Mouse (Mus musculus) ES-E14 (cell line): Measurements from ENCODE around the gene Slc1a2. TPM values are rescaled to one million over a fixed set of nuclear protein-coding genes. Genes with fewer than 3 reads are reported as not detected.

Source experiments
- DNase-seq: peaks from one replicate; pipeline ENCODE4 v3.0.0-alpha.2; 2013; ENCODE audit warnings: low read depth, low spot score
- H3K27ac ChIP-seq: 2 replicates; pipeline ENCODE4 v1.5.1; 2012; ENCODE audit warnings: low read depth, mild to moderate bottlenecking, low read length, moderate library complexity, mixed read lengths; ENCODE audit not compliant: poor library complexity, insufficient read depth, severe bottlenecking
- H3K36me3 ChIP-seq: 2 replicates; pipeline ENCODE4 v1.6.1; 2012; ENCODE audit warnings: mild to moderate bottlenecking, low read length, moderate library complexity, mixed read lengths; ENCODE audit not compliant: control insufficient read depth, poor library complexity, insufficient read depth, severe bottlenecking
- H3K4me1 ChIP-seq, 2 experiments: fragments of 150-350 bp in 1 of 2; sonication (generic) in 1 of 2; 2 replicates each; pipeline ENCODE4 v1.6.1; 2012; ENCODE audit warnings: low read length in 2 of 2, mild to moderate bottlenecking in 1 of 2, mixed read lengths in 1 of 2; ENCODE audit not compliant: control insufficient read depth in 2 of 2, insufficient read depth in 2 of 2, poor library complexity in 1 of 2
- H3K4me3 ChIP-seq, 2 experiments: fragments of 150-350 bp in 1 of 2; sonication (generic) in 1 of 2; 2 replicates each; pipeline ENCODE4 v1.5.1; 2012; ENCODE audit warnings: low read length in 2 of 2, low read depth in 1 of 2, mild to moderate bottlenecking in 1 of 2, mixed read lengths in 1 of 2; ENCODE audit not compliant: insufficient read depth in 1 of 2, poor library complexity in 1 of 2, severe bottlenecking in 1 of 2
- H3K9ac ChIP-seq: 2 replicates; pipeline ENCODE4 v1.6.1; 2012; ENCODE audit warnings: low read depth, mild to moderate bottlenecking, low read length, mixed read lengths; ENCODE audit not compliant: poor library complexity, insufficient read depth, severe bottlenecking
- H3K9me3 ChIP-seq: fragments of 150-350 bp; sonication (generic); 2 replicates; pipeline ENCODE4 v1.6.1; 2012; ENCODE audit warnings: low read depth, mild to moderate bottlenecking, low read length; ENCODE audit not compliant: control insufficient read depth, insufficient read depth
- CHD2 ChIP-seq: IDR thresholded peaks from 2 replicates; pipeline ENCODE4 v1.6.1; 2014; ENCODE audit warnings: mild to moderate bottlenecking, low read depth, low read length, inconsistent platforms
- HCFC1 ChIP-seq: IDR thresholded peaks from 2 replicates; pipeline ENCODE4 v1.6.1; 2012; ENCODE audit warnings: low read length, inconsistent platforms, borderline replicate concordance; ENCODE audit not compliant: insufficient read depth
- MAFK ChIP-seq: IDR thresholded peaks from 2 replicates; pipeline ENCODE4 v1.6.1; 2014; ENCODE audit warnings: mild to moderate bottlenecking, low read depth, low read length, inconsistent platforms; ENCODE audit not compliant: insufficient read depth
- ZC3H11A ChIP-seq: IDR thresholded peaks from 2 replicates; pipeline ENCODE4 v1.6.1; 2012; ENCODE audit warnings: low read depth, mild to moderate bottlenecking, inconsistent platforms, low read length, borderline replicate concordance
- ZNF384 ChIP-seq: IDR thresholded peaks from 2 replicates; pipeline ENCODE4 v1.6.1; 2012; ENCODE audit warnings: low read depth, low read length, inconsistent platforms
- in situ Hi-C, 2 experiments: fragments of 600-800 bp; cut with MboI; formaldehyde crosslinking; loops; one replicate each; pipeline ENCODE4 v1.15.1; 2025; ENCODE audit warnings: low sequenced_read_pairs in 2 of 2, inconsistent platforms in 1 of 2; ENCODE audit not compliant: unreplicated experiment in 2 of 2
- total RNA-seq: library from RNA; depleted of rRNA; stranded (reverse); fragments of 300-350 nt; gene quantifications from 2 replicates; pipeline ENCODE4 v1.2.3, GENCODE M21; 2012

Gene Slc1a2
- total RNA-seq, 1 experiment, result 0.40 TPM

- no peak for TF ChIP-seq CHD2
- TF ChIP-seq ZNF384, result no peak
- no peak for TF ChIP-seq HCFC1
- TF ChIP-seq ZC3H11A, result no peak
- no peak for TF ChIP-seq MAFK
- H3K27ac ChIP-seq, result no peak overlapping the region
- no peak overlapping the region for H3K4me3 ChIP-seq
- in situ Hi-C loops, result no loop called here
- H3K4me1 ChIP-seq, result no peaks in the 10 kb centered on the region
- H3K9me3 ChIP-seq, result no peaks in the 10 kb centered on the region
- no peak overlapping the region for H3K9ac ChIP-seq
- no peak for DNase-seq
- H3K36me3 ChIP-seq, result no peaks in the 10 kb centered on the region
Observed at GRCm38 (mm10) chr2:102635523-102636060, 22.9 kb upstream of the Slc1a2 start.

DNA sequence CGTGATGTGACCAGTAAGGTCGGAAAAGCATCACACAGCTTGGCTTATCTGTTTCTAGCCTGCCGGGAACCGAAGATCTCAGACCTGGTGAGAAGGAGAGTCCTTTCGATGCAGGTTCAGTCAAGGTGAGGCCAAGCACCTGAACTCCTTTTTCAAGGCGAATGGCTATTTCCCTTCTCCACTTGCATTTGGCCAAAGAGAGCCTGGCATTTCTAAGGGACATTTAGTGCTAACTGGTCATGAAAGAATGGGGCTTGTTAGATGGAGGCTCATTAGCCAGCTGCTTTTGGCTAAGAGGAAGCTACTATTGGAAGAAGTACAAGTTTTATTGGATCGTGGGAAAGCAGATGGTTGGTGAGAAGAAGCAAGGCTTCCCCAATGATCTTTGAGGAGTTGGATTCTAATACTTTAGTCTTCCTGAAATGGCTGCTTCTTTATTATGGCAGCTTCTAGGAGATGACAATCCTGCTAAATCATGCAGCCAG lies 22.3 kb upstream of the Slc1a2 start:
- Histone ChIP-seq H3K36me3 (no peaks in the 10 kb centered on the region), H3K9ac (no peak overlapping the region), H3K27ac (no peak overlapping the region), H3K9me3 (no peaks in the 10 kb centered on the region), H3K4me3 (no peak overlapping the region), H3K4me1 (no peaks in the 10 kb centered on the region)
- TF ChIP-seq ZC3H11A (no peak), ZNF384 (no peak)
- in situ Hi-C loops, result no loop called here
- DNase-seq, result no peak

- in situ Hi-C loops, result no loop called here
- H3K36me3 ChIP-seq, result no peaks in the 10 kb centered on the region
- H3K27ac ChIP-seq, result no peak overlapping the region
- H3K4me3 ChIP-seq, result no peak overlapping the region
- no peaks in the 10 kb centered on the region for H3K9me3 ChIP-seq
- TF ChIP-seq MAFK (no peak), CHD2 (no peak), HCFC1 (no peak), ZNF384 (no peak), ZC3H11A (no peak)
- H3K9ac ChIP-seq, result no peak overlapping the region
- H3K4me1 ChIP-seq, result no peaks in the 10 kb centered on the region
- DNase-seq, result no peak
Observed at GRCm38 (mm10) chr2:102638140-102638539, 20.3 kb upstream of the Slc1a2 start.

GRCm38 (mm10) chr2:102638690-102639089 lies 19.8 kb upstream of the Slc1a2 start:
- H3K4me3 ChIP-seq, result no peak overlapping the region
- H3K27ac ChIP-seq, result no peak overlapping the region
- H3K9ac ChIP-seq, result no peak overlapping the region
- in situ Hi-C loops, result no loop called here
- no peaks in the 10 kb centered on the region for H3K9me3 ChIP-seq
- TF ChIP-seq MAFK (no peak), ZNF384 (no peak), ZC3H11A (no peak), CHD2 (no peak), HCFC1 (no peak)
- H3K36me3 ChIP-seq, result no peaks in the 10 kb centered on the region
- H3K4me1 ChIP-seq, result no peaks in the 10 kb centered on the region
- no peak for DNase-seq

DNA sequence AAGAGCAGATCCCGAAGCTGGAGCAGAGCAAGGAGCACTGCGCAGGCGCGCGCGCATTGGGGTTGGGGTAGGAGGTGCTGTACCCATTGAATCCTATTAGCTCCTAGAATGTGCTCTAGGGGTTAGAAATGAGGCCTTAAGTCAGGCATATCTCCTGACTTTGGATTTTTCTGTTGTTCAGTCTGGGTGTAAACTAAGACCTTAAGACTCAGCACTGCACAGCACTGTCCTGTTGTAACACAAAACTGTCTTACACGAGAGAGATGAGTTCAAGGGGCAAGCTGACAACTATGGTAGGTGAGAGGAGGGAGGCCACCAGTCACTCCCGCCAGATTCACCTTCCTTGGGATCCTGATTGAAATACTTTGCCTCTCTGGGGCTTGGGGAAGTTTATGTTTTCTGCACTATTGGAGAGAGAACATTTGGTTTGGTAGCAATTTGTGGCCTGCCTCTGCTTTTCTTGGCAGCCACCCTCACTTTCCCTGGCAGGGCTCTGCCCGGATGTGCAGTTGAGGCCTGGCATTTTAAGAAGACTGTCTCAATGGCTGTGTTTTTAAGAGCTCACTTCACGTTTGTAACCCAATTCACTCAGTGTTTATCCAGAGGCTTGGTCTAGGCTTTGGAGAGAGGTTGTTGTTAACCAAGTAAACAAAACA lies 9.5 kb upstream of the Slc1a2 start:
- no peaks in the 10 kb centered on the region for H3K9me3 ChIP-seq
- no peak overlapping the region for H3K9ac ChIP-seq
- no peak overlapping the region for H3K27ac ChIP-seq
- in situ Hi-C loops, result no loop called here
- TF ChIP-seq ZC3H11A (no peak), ZNF384 (no peak), MAFK (no peak), HCFC1 (no peak), CHD2 (no peak)
- H3K4me1 ChIP-seq, result no peaks in the 10 kb centered on the region
- H3K4me3 ChIP-seq, result no peak overlapping the region
- no peaks in the 10 kb centered on the region for H3K36me3 ChIP-seq
- DNase-seq, result no peak
